Mouse (Mus musculus) forebrain, embryonic 11.5 days (tissue): ENCODE results near the gene Ankrd54. TPM values are rescaled to one million over a fixed set of nuclear protein-coding genes. Genes with fewer than 3 reads are reported as not detected.

ENCODE experiments used
- ATAC-seq: fragments of 200-750 bp; cut with Nextera tagmentation; replicated peaks from 2 replicates; pipeline ENCODE4 v1.8.0; 2017; ENCODE audit warnings: moderate TSS enrichment; ENCODE audit not compliant: low FRiP score
- DNase-seq: peaks from one replicate; pipeline ENCODE4 v3.0.0-alpha.2; 2017; ENCODE audit warnings: low spot score
- H3K27ac ChIP-seq: fragments of 300-500 bp; sonication (generic); 2 replicates; pipeline ENCODE4 v1.5.1; 2014; ENCODE audit warnings: low read depth, low read length
- H3K27me3 ChIP-seq: fragments of 300-500 bp; sonication (generic); 2 replicates; pipeline ENCODE4 v1.6.1; 2014; ENCODE audit warnings: mild to moderate bottlenecking, low read length, mixed read lengths; ENCODE audit not compliant: control insufficient read depth, insufficient read depth
- H3K36me3 ChIP-seq: fragments of 300-500 bp; sonication (generic); 2 replicates; pipeline ENCODE4 v1.6.1; 2014; ENCODE audit warnings: mild to moderate bottlenecking, low read length, moderate library complexity, mixed read lengths; ENCODE audit not compliant: control insufficient read depth, insufficient read depth
- H3K4me1 ChIP-seq: fragments of 300-500 bp; sonication (generic); replicated peaks from 2 replicates; pipeline ENCODE4 v1.6.1; 2014; ENCODE audit warnings: low read length, mixed read lengths; ENCODE audit not compliant: control insufficient read depth, insufficient read depth
- H3K4me2 ChIP-seq: fragments of 300-500 bp; sonication (generic); 2 replicates; pipeline ENCODE4 v1.6.1; 2014; ENCODE audit warnings: low read depth, mild to moderate bottlenecking, low read length, moderate library complexity, mixed read lengths; ENCODE audit not compliant: severe bottlenecking
- H3K4me3 ChIP-seq: fragments of 300-500 bp; sonication (generic); 2 replicates; pipeline ENCODE4 v1.5.1; 2014; ENCODE audit warnings: low read depth, low read length
- H3K9ac ChIP-seq: fragments of 300-500 bp; sonication (generic); 2 replicates; pipeline ENCODE4 v1.6.1; 2014; ENCODE audit warnings: low read length
- H3K9me3 ChIP-seq: fragments of 300-500 bp; sonication (generic); 2 replicates; pipeline ENCODE4 v1.6.1; 2016; ENCODE audit warnings: low read length, mixed read lengths; ENCODE audit not compliant: control insufficient read depth
- WGBS: fragments of 180-500 bp; shearing (Covaris S2); extraction: QIAGEN DNeasy Blood & Tissue Kit; methylation state at CpG from one replicate; pipeline ENCODE4 v1.1.7; 2014; 5-methylcytosine and 5-hydroxymethylcytosine counted together
- polyA plus RNA-seq: library from polyadenylated mRNA; unstranded; fragments of >200 nt; fragmentation: Nextera tagmentation; extraction: Ambion mirVana; gene quantifications from 2 replicates; pipeline ENCODE4 v1.2.1, GENCODE M21; 2014

Gene Ankrd54
- polyA plus RNA-seq, 1 experiment from 2014 or later = 61.6 TPM

DNA sequence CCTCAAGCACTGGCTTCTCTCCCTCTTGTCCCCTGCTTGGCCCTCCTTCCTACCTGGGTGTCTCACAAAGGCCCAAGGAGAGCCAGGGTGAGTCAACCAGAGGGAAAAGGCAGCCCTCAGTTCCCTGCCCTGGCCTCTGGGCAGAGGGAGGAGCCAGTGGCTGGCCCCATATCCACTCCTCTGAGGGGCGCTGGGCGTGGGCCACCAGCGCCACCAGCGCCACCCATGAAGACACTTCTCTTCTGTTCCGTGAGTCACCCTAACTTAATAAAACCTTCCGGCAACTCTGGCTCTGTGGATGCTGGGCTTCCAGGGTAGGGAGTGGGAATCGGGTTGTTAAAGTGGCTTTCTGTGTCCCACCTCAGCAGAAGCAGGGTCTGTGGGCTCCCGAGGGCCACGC lies 57.1 kb downstream of the Ankrd54 start:
- H3K4me1 ChIP-seq = no peaks in the 10 kb centered on the region
- no peaks in the 10 kb centered on the region for H3K27me3 ChIP-seq
- ATAC-seq (no peak), DNase-seq (no peak)
- peaks cover 10% of the 10 kb centered on the region; the same call in 1 of the 2 replicates for H3K36me3 ChIP-seq
- no peak overlapping the region for H3K9ac ChIP-seq
- H3K9me3 ChIP-seq = no peaks in the 10 kb centered on the region
- no peak overlapping the region for H3K4me3 ChIP-seq
- no peak overlapping the region for H3K4me2 ChIP-seq
- no peak overlapping the region for H3K27ac ChIP-seq
- WGBS = 93% methylated on average over 9 of the region's 9 CpGs

Other genes starting within 250 kb of the Ankrd54 start
- gene Cdc42ep1, start 220.3 kb downstream of the Ankrd54 start, polyA plus RNA-seq = 9.6 and 10.4 TPM in 2 replicates
- gene Lgals2, start 207.4 kb downstream of the Ankrd54 start, polyA plus RNA-seq = not detected in 2 replicates
- gene Gga1, start 185.7 kb downstream of the Ankrd54 start, polyA plus RNA-seq = 45.0 and 47.8 TPM in 2 replicates
- 0.13 TPM in 1 of 2 replicates, not detected in the other for gene Gm49510, start 163.2 kb downstream of the Ankrd54 start, polyA plus RNA-seq
- gene Sh3bp1, start 163.1 kb downstream of the Ankrd54 start, polyA plus RNA-seq = 15.8 and 17.3 TPM in 2 replicates
- 37.2 and 49.2 TPM in 2 replicates for gene Pdxp, start 149.0 kb downstream of the Ankrd54 start, polyA plus RNA-seq
- 279 and 319 TPM in 2 replicates for gene Lgals1, start 136.2 kb downstream of the Ankrd54 start, polyA plus RNA-seq
- 56.8 and 62.6 TPM in 2 replicates for gene Nol12, start 128.0 kb downstream of the Ankrd54 start, polyA plus RNA-seq
- gene Triobp, start 115.2 kb downstream of the Ankrd54 start, polyA plus RNA-seq = 55.9 and 60.1 TPM in 2 replicates
- 349 and 396 TPM in 2 replicates for gene H1f0, start 34.4 kb downstream of the Ankrd54 start, polyA plus RNA-seq
- not detected in 2 replicates for gene Galr3, start 21.0 kb downstream of the Ankrd54 start, polyA plus RNA-seq
- gene Eif3l, start 12.3 kb upstream of the Ankrd54 start, polyA plus RNA-seq = 245 and 254 TPM in 2 replicates
- 6.3 and 7.6 TPM in 2 replicates for gene Micall1, start 46.0 kb upstream of the Ankrd54 start, polyA plus RNA-seq
- 378 and 386 TPM in 2 replicates for gene Polr2f, start 78.1 kb upstream of the Ankrd54 start, polyA plus RNA-seq
- gene 1700088E04Rik, start 78.4 kb upstream of the Ankrd54 start, polyA plus RNA-seq = 9.3 and 10.6 TPM in 2 replicates
- 1.3 and 1.4 TPM in 2 replicates for gene Sox10, start 102.3 kb upstream of the Ankrd54 start, polyA plus RNA-seq
- 29.0 and 32.4 TPM in 2 replicates for gene Pick1, start 166.3 kb upstream of the Ankrd54 start, polyA plus RNA-seq
- gene Gm49486, start 166.5 kb upstream of the Ankrd54 start, polyA plus RNA-seq = 0.31 and 0.41 TPM in 2 replicates
- 0.16 TPM in 1 of 2 replicates, not detected in the other for gene Slc16a8, start 191.9 kb upstream of the Ankrd54 start, polyA plus RNA-seq
- gene Baiap2l2, start 222.6 kb upstream of the Ankrd54 start, polyA plus RNA-seq = 1.3 and 4.2 TPM in 2 replicates